Comparison of ENCODE assay signal across 8 mouse cellular contexts in genomic region chr8:126662797-126663784, GRCm38 (mm10).
DNase-seq lines count a peak whose midpoint lies in the region; ATAC-seq and TF ChIP-seq lines count a peak whose summit lies in the region.

No protein-coding gene starts in this region.

- no peak for DNase-seq in forebrain, embryonic 10.5 days (ENCODE audit: extremely low spot score, low spot score)
- DNase-seq in forebrain, embryonic 11.5 days (ENCODE audit: low spot score): no peak
- no peak for DNase-seq in G1E (ENCODE audit: low spot score)
- peak; percentile 20 for DNase-seq in forebrain, postnatal 0 days
- peak; percentile 56 for DNase-seq in lung, postnatal 14 days
- no peak for DNase-seq in stomach, postnatal 0 days (ENCODE audit: low spot score)
- DNase-seq in urinary bladder, postnatal 25 days (ENCODE audit: low spot score): no peak

- H3K4me1 ChIP-seq in forebrain, embryonic 10.5 days: peaks cover 87% of the 10 kb centered on the region
- peaks cover 55% of the 10 kb centered on the region for H3K4me1 ChIP-seq in forebrain, embryonic 11.5 days (replicated peaks; ENCODE audit: control insufficient read depth, insufficient read depth, low read length)
- peaks cover 86% of the 10 kb centered on the region for H3K4me1 ChIP-seq in G1E (ENCODE audit: insufficient read depth, low read depth, low read length)
- peaks cover 68% of the 10 kb centered on the region for H3K4me1 ChIP-seq in forebrain, postnatal 0 days (ENCODE audit: insufficient read depth)
- peaks cover 63% of the 10 kb centered on the region for H3K4me1 ChIP-seq in intestine, postnatal 0 days (replicated peaks; ENCODE audit: control insufficient read depth, insufficient read depth, low read length)
- H3K4me1 ChIP-seq in stomach, postnatal 0 days (replicated peaks; ENCODE audit: control insufficient read depth, insufficient read depth): peaks cover 45% of the 10 kb centered on the region

- peak; percentile 38 for TF ChIP-seq EP300 in stomach, postnatal 0 days (optimal IDR thresholded peaks at IDR 0.05)

- peaks cover 16% of the 10 kb centered on the region; the same call in 1 of the 2 replicates for H3K27me3 ChIP-seq in forebrain, embryonic 10.5 days (ENCODE audit: poor library complexity, severe bottlenecking)
- H3K27me3 ChIP-seq in forebrain, embryonic 11.5 days (ENCODE audit: control insufficient read depth, insufficient read depth, low read length): no peaks in the 10 kb centered on the region
- H3K27me3 ChIP-seq in G1E (ENCODE audit: insufficient read depth, low read length): no peaks in the 10 kb centered on the region
- H3K27me3 ChIP-seq in forebrain, postnatal 0 days (ENCODE audit: insufficient read depth, low read length): no peaks in the 10 kb centered on the region
- no peaks in the 10 kb centered on the region for H3K27me3 ChIP-seq in intestine, postnatal 0 days (replicated peaks; ENCODE audit: control insufficient read depth, insufficient read depth, low read length)
- H3K27me3 ChIP-seq in stomach, postnatal 0 days (ENCODE audit: control insufficient read depth, insufficient read depth, low read length): no peaks in the 10 kb centered on the region

- H3K4me2 ChIP-seq in forebrain, embryonic 11.5 days (ENCODE audit: low read depth, low read length, severe bottlenecking): no peak overlapping the region
- H3K4me2 ChIP-seq in forebrain, postnatal 0 days (ENCODE audit: low read depth): no peak overlapping the region
- H3K4me2 ChIP-seq in intestine, postnatal 0 days (replicated peaks; ENCODE audit: low read depth): peak overlapping the region; percentile 18; the same call in 1 of the 2 replicates
- no peak overlapping the region for H3K4me2 ChIP-seq in stomach, postnatal 0 days (replicated peaks; ENCODE audit: low read depth)

- no peak overlapping the region for H3K9ac ChIP-seq in forebrain, embryonic 11.5 days (ENCODE audit: low read length)
- H3K9ac ChIP-seq in forebrain, postnatal 0 days: no peak overlapping the region; the same call in 1 of the 2 replicates
- no peak overlapping the region for H3K9ac ChIP-seq in intestine, postnatal 0 days (ENCODE audit: low read depth, low read length)
- peak overlapping the region; percentile 27; the same call in 1 of the 2 replicates for H3K9ac ChIP-seq in stomach, postnatal 0 days (ENCODE audit: low read length)

- WGBS in forebrain, embryonic 10.5 days: 56% methylated on average over 14 of the region's 14 CpGs
- 52% methylated on average over 14 of the region's 14 CpGs for WGBS in forebrain, embryonic 11.5 days
- 31% methylated on average over 14 of the region's 14 CpGs for WGBS in forebrain, postnatal 0 days
- 15% methylated on average over 14 of the region's 14 CpGs for WGBS in intestine, postnatal 0 days
- 28% methylated on average over 14 of the region's 14 CpGs for WGBS in stomach, postnatal 0 days

- no peak for ATAC-seq in forebrain, embryonic 11.5 days (replicated peaks; ENCODE audit: low FRiP score)
- 0 out of 2 replicates have a peak, but pooled peaks have one; percentile 6 for ATAC-seq in G1E (ENCODE audit: extremely low read depth, insufficient number of reproducible peaks, low FRiP score, poor library complexity, severe bottlenecking)
- ATAC-seq in forebrain, postnatal 0 days: no peak
- no peak for ATAC-seq in intestine, postnatal 0 days
- ATAC-seq in stomach, postnatal 0 days (ENCODE audit: low FRiP score, low TSS enrichment): no peak

- H3K36me3 ChIP-seq in forebrain, embryonic 10.5 days (replicated peaks): no peaks in the 10 kb centered on the region
- H3K36me3 ChIP-seq in forebrain, embryonic 11.5 days (ENCODE audit: control insufficient read depth, insufficient read depth, low read length): no peaks in the 10 kb centered on the region
- H3K36me3 ChIP-seq in G1E (replicated peaks): no peaks in the 10 kb centered on the region
- no peaks in the 10 kb centered on the region for H3K36me3 ChIP-seq in forebrain, postnatal 0 days (ENCODE audit: insufficient read depth)
- no peaks in the 10 kb centered on the region for H3K36me3 ChIP-seq in intestine, postnatal 0 days (ENCODE audit: control insufficient read depth, insufficient read depth)
- H3K36me3 ChIP-seq in stomach, postnatal 0 days (ENCODE audit: control insufficient read depth, insufficient read depth, low read length): no peaks in the 10 kb centered on the region

- H3K4me3 ChIP-seq in forebrain, embryonic 10.5 days: no peak overlapping the region
- H3K4me3 ChIP-seq in forebrain, embryonic 11.5 days (ENCODE audit: low read depth, low read length): no peak overlapping the region
- H3K4me3 ChIP-seq in G1E (ENCODE audit: low read depth, low read length): no peak overlapping the region; the same call in 1 of the 2 replicates
- no peak overlapping the region for H3K4me3 ChIP-seq in forebrain, postnatal 0 days (ENCODE audit: low read depth, low read length)
- no peak overlapping the region for H3K4me3 ChIP-seq in intestine, postnatal 0 days (ENCODE audit: low read depth, low read length)
- H3K4me3 ChIP-seq in stomach, postnatal 0 days (ENCODE audit: low read depth, low read length): no peak overlapping the region

- H3K27ac ChIP-seq in forebrain, embryonic 10.5 days: peak overlapping the region; percentile 77
- no peak overlapping the region for H3K27ac ChIP-seq in forebrain, embryonic 11.5 days (ENCODE audit: low read depth, low read length)
- 0 out of 2 replicates have a peak overlapping the region, but pooled peaks have one; percentile 29 for H3K27ac ChIP-seq in forebrain, postnatal 0 days (ENCODE audit: low read depth, low read length)
- peak overlapping the region; percentile 87 for H3K27ac ChIP-seq in intestine, postnatal 0 days (ENCODE audit: low read depth, low read length)
- H3K27ac ChIP-seq in stomach, postnatal 0 days (replicated peaks): peak overlapping the region; percentile 86

- H3K9me3 ChIP-seq in forebrain, embryonic 10.5 days: no peaks in the 10 kb centered on the region
- no peaks in the 10 kb centered on the region for H3K9me3 ChIP-seq in forebrain, embryonic 11.5 days (ENCODE audit: control insufficient read depth, low read length)
- H3K9me3 ChIP-seq in G1E (replicated peaks): no peaks in the 10 kb centered on the region
- H3K9me3 ChIP-seq in forebrain, postnatal 0 days (ENCODE audit: low read length): no peaks in the 10 kb centered on the region
- no peaks in the 10 kb centered on the region for H3K9me3 ChIP-seq in intestine, postnatal 0 days (ENCODE audit: control insufficient read depth)
- no peaks in the 10 kb centered on the region for H3K9me3 ChIP-seq in stomach, postnatal 0 days (ENCODE audit: control insufficient read depth, low read length)

- TF ChIP-seq CTCF in G1E (IDR thresholded peaks at IDR 0.05; ENCODE audit: low read depth, low read length): no peak
- no peak for TF ChIP-seq CTCF in forebrain, postnatal 0 days (IDR thresholded peaks at IDR 0.05; ENCODE audit: low read depth)
- TF ChIP-seq CTCF in intestine, postnatal 0 days (IDR thresholded peaks at IDR 0.05; ENCODE audit: low read depth): no peak
- no peak for TF ChIP-seq CTCF in stomach, postnatal 0 days (IDR thresholded peaks at IDR 0.05; ENCODE audit: low read depth)

Comparison
In these comparisons a context has a peak if more than half of its experiments do, and no peak if none do; other contexts are left out.
1. DNase-seq: peak in forebrain, postnatal 0 days (single experiment) and lung, postnatal 14 days (single experiment); none in forebrain, embryonic 10.5 days (single experiment), forebrain, embryonic 11.5 days (single experiment), G1E (single experiment), stomach, postnatal 0 days (single experiment) and urinary bladder, postnatal 25 days (single experiment).